Comparison of ENCODE assay signal across 8 mouse cellular contexts in genomic region chr11:88582781-88583180, GRCm38 (mm10).
A peak's percentile ranks its signal among the peaks of the same experiment; 100 is the strongest.
DNase-seq lines count a peak whose midpoint lies in the region; ATAC-seq and TF ChIP-seq lines count a peak whose summit lies in the region.

No protein-coding gene starts in this region.

- H3K27ac ChIP-seq in ES-E14 (ENCODE audit: insufficient read depth, low read depth, low read length, poor library complexity, severe bottlenecking) = peak overlapping the region; percentile 98
- peak overlapping the region; percentile 86 for H3K27ac ChIP-seq in heart, embryonic 16.5 days (ENCODE audit: low read length)

- DNase-seq in heart, adult 18-20 months = peak; percentile 47
- no peak for DNase-seq in heart, postnatal 25 days (ENCODE audit: low spot score)
- no peak for DNase-seq in ES-E14 (ENCODE audit: low read depth, low spot score)
- no peak for DNase-seq in thymus, adult 18-20 months
- no peak for DNase-seq in right cerebral cortex, postnatal 4 days
- no peak for DNase-seq in spleen, adult 12 weeks (ENCODE audit: low spot score)

- H3K9me3 ChIP-seq in ES-E14 (ENCODE audit: control insufficient read depth, insufficient read depth, low read depth, low read length) = no peaks in the 10 kb centered on the region
- H3K9me3 ChIP-seq in heart, embryonic 16.5 days (replicated peaks; ENCODE audit: control insufficient read depth, low read length) = no peaks in the 10 kb centered on the region

- H3K9ac ChIP-seq in ES-E14 (ENCODE audit: insufficient read depth, low read depth, low read length, poor library complexity, severe bottlenecking) = peak overlapping the region; percentile 64; the same call in 1 of the 2 replicates
- peak overlapping the region; percentile 58 for H3K9ac ChIP-seq in heart, embryonic 16.5 days (ENCODE audit: low read length)

- H3K4me3 ChIP-seq in ES-E14 (ENCODE audit: insufficient read depth in 1 of 2, low read depth in 1 of 2, low read length in 2 of 2, poor library complexity in 1 of 2, severe bottlenecking in 1 of 2) = peak overlapping the region; percentile 41 to 55
- peak overlapping the region; percentile 6 for H3K4me3 ChIP-seq in heart, embryonic 16.5 days (ENCODE audit: low read length)

- H3K27me3 ChIP-seq in heart, embryonic 16.5 days (ENCODE audit: control insufficient read depth, insufficient read depth, low read length) = no peaks in the 10 kb centered on the region

- no peaks in the 10 kb centered on the region for H3K36me3 ChIP-seq in ES-E14 (ENCODE audit: control insufficient read depth, insufficient read depth, low read length, poor library complexity, severe bottlenecking)
- H3K36me3 ChIP-seq in heart, embryonic 16.5 days (ENCODE audit: control insufficient read depth, insufficient read depth) = no peaks in the 10 kb centered on the region

- ATAC-seq in heart, embryonic 16.5 days (replicated peaks; ENCODE audit: extremely low read depth, insufficient read depth, low FRiP score) = no peak
- peak; percentile 34 for ATAC-seq in megakaryocyte progenitor cell, adult 5-6 weeks (replicated peaks; ENCODE audit: poor library complexity)

- H3K4me2 ChIP-seq in heart, embryonic 16.5 days (ENCODE audit: low read depth, low read length) = peak overlapping the region; percentile 51

- in situ Hi-C loops in ES-E14 (cut with MboI; ENCODE audit: low sequenced_read_pairs in 2 of 2, unreplicated experiment in 2 of 2) = no loop called here

- WGBS in heart, embryonic 16.5 days = 11% methylated on average over 7 of the region's 7 CpGs

- H3K4me1 ChIP-seq in ES-E14 (ENCODE audit: control insufficient read depth in 2 of 2, insufficient read depth in 2 of 2, low read length in 2 of 2, poor library complexity in 1 of 2) = peaks cover 6 to 13% of the 10 kb centered on the region in 2 experiments; a peak in 3 of 4 replicates
- peaks cover 62% of the 10 kb centered on the region for H3K4me1 ChIP-seq in heart, embryonic 16.5 days (ENCODE audit: control insufficient read depth, insufficient read depth, low read length)

- intact Hi-C loops in heart, postnatal 25 days (cut with DNase I) = no loop called here

TF ChIP-seq in ES-E14, 5 proteins besides CTCF, POLR2A, EP300 and RAD21:
- TF ChIP-seq CHD2 (IDR thresholded peaks at IDR 0.05; ENCODE audit: low read depth, low read length) = no peak
- TF ChIP-seq HCFC1 (IDR thresholded peaks at IDR 0.05; ENCODE audit: borderline replicate concordance, insufficient read depth, low read length) = no peak

Comparison
In these comparisons a context has a peak if more than half of its experiments do, and no peak if none do; other contexts are left out.
1. DNase-seq: peak in heart, adult 18-20 months (2 of 2); none in heart, postnatal 25 days (single experiment), ES-E14 (single experiment), thymus, adult 18-20 months (0 of 2), right cerebral cortex, postnatal 4 days (single experiment) and spleen, adult 12 weeks (single experiment).